Mouse (Mus musculus): ENCODE results near the gene Mymk. TPM values are rescaled to one million over a fixed set of nuclear protein-coding genes. Genes with fewer than 3 reads are reported as not detected.
A peak's percentile ranks its signal among the peaks of the same experiment; 100 is the strongest.

Mymk gene
- total RNA-seq, 2 experiments from 2014 or later = 0.51 to 0.71 TPM

GRCm38 (mm10) chr2:27043461-27043860 is 28.5 kb downstream of the Mymk start:
- peak; percentile 89 for DNase-seq (ENCODE audit: low spot score in 2 of 2)
- H3K4me3 ChIP-seq = no peak overlapping the region
- peak overlapping the region; percentile 18; the same call in 1 of the 2 replicates for H3K27ac ChIP-seq
- peak; percentile 89 for TF ChIP-seq CTCF (conservative IDR thresholded peaks at IDR 0.05)

- H3K4me3 ChIP-seq = no peak overlapping the region
- H3K27ac ChIP-seq = no peak overlapping the region
- DNase-seq (ENCODE audit: low spot score in 2 of 2) = no peak
- no peak for TF ChIP-seq CTCF (conservative IDR thresholded peaks at IDR 0.05)
These were observed 29.7 kb downstream of the Mymk start for GRCm38 (mm10) chr2:27042131-27042844.

GRCm38 (mm10) chr2:27039286-27039685 is 32.7 kb downstream of the Mymk start:
- Histone ChIP-seq H3K4me3 (no peak overlapping the region), H3K27ac (no peak overlapping the region)
- no peak for DNase-seq (ENCODE audit: low spot score in 2 of 2)
- peak; percentile 69 for TF ChIP-seq CTCF (conservative IDR thresholded peaks at IDR 0.05)

GRCm38 (mm10) chr2:27038596-27038995 is 33.4 kb downstream of the Mymk start:
- peak; percentile 97 for TF ChIP-seq CTCF (conservative IDR thresholded peaks at IDR 0.05)
- Histone ChIP-seq H3K27ac (no peak overlapping the region), H3K4me3 (no peak overlapping the region)
- peak; percentile 74 to 85 for DNase-seq (ENCODE audit: low spot score in 2 of 2)

GRCm38 (mm10) chr2:27037008-27037407 is 35.0 kb downstream of the Mymk start:
- Histone ChIP-seq H3K4me3 (no peak overlapping the region), H3K27ac (no peak overlapping the region)
- no peak for DNase-seq (ENCODE audit: low spot score in 2 of 2)
- no peak for TF ChIP-seq CTCF (conservative IDR thresholded peaks at IDR 0.05)

- Histone ChIP-seq H3K4me3 (no peak overlapping the region), H3K27ac (no peak overlapping the region)
- DNase-seq (ENCODE audit: low spot score in 2 of 2) = no peak
- no peak for TF ChIP-seq CTCF (conservative IDR thresholded peaks at IDR 0.05)
These were observed 36.0 kb downstream of the Mymk start for GRCm38 (mm10) chr2:27036003-27036402.

GRCm38 (mm10) chr2:27032361-27032760 is 39.6 kb downstream of the Mymk start:
- Histone ChIP-seq H3K27ac (no peak overlapping the region), H3K4me3 (no peak overlapping the region)
- no peak for DNase-seq (ENCODE audit: low spot score in 2 of 2)
- peak; percentile 40 for TF ChIP-seq CTCF (conservative IDR thresholded peaks at IDR 0.05)

- DNase-seq (ENCODE audit: low spot score in 2 of 2) = no peak
- Histone ChIP-seq H3K4me3 (peak overlapping the region; percentile 73), H3K27ac (peak overlapping the region; percentile 91)
- no peak for TF ChIP-seq CTCF (conservative IDR thresholded peaks at IDR 0.05)
These were observed 43.5 kb downstream of the Mymk start for GRCm38 (mm10) chr2:27028437-27029015.

GRCm38 (mm10) chr2:27027618-27028436 is 44.2 kb downstream of the Mymk start, which contains the start of gene Slc2a6:
Gene Slc2a6 (minus strand): TSS chr2:27027998.
- TF ChIP-seq CTCF (conservative IDR thresholded peaks at IDR 0.05) = no peak
- peak; percentile 88 to 91 for DNase-seq (ENCODE audit: low spot score in 2 of 2)
- Histone ChIP-seq H3K4me3 (peak within 1 kb of the TSS; percentile 73), H3K27ac (peak within 1 kb of the TSS; percentile 91)

- TF ChIP-seq CTCF (conservative IDR thresholded peaks at IDR 0.05) = no peak
- Histone ChIP-seq H3K27ac (peak overlapping the region; percentile 91), H3K4me3 (peak overlapping the region; percentile 73)
- no peak for DNase-seq (ENCODE audit: low spot score in 2 of 2)
These were observed 44.9 kb downstream of the Mymk start for GRCm38 (mm10) chr2:27026857-27027617.

GRCm38 (mm10) chr2:27026332-27026731 is 45.6 kb downstream of the Mymk start:
- TF ChIP-seq CTCF (conservative IDR thresholded peaks at IDR 0.05) = no peak
- Histone ChIP-seq H3K4me3 (peak overlapping the region; percentile 73), H3K27ac (peak overlapping the region; percentile 91; the same call in 1 of the 2 replicates)
- DNase-seq (ENCODE audit: low spot score in 2 of 2) = no peak

- TF ChIP-seq CTCF (conservative IDR thresholded peaks at IDR 0.05) = no peak
These were observed 46.4 kb downstream of the Mymk start for GRCm38 (mm10) chr2:27025545-27025944.

More at GRCm38 (mm10) chr2:27025545-27025944, 46.4 kb downstream of the Mymk start:
- H3K4me3 ChIP-seq = no peak overlapping the region
- no peak overlapping the region for H3K27ac ChIP-seq
- DNase-seq (ENCODE audit: low spot score in 2 of 2) = no peak

Data from layer of hippocampus, adult 2 months (tissue).